Mouse (Mus musculus): Measurements from ENCODE around the gene Fhl3.
"Not testable (repeated sequence)": the region's sequence is repeated elsewhere in the genome, so short reads cannot be mapped to it uniquely, and the experiment has no call there.

Fhl3 gene

DNA sequence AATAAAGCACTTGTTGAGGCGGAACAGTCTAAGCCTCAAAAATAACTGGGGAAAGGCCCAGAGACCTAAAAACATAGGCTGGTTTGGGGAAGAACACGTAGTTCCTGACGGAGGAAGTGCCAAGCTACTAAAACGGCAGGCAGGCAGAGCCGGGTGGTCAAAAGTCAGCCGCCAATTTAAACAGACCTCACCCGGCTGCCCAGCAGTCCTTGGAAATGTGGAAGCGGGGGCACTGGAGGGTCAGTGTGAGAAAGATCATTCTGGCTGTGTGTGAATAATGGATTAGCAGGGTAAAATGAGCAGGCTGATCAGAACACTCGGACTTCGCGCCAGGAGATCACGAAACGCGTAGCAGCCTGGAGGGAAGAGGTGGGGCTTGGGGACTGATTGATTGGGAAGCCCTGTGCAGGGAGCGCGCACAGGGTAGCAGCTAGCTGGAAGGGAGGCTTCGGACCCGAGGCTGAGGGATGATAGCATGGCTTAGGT lies 9.5 kb downstream of the Fhl3 start:
- DNase-seq, result peak; percentile 57

- peak; percentile 66 for DNase-seq
These were observed 10.3 kb downstream of the Fhl3 start for GRCm38 (mm10) chr4:124710776-124711291.

- no peak for DNase-seq
These were observed 12.1 kb downstream of the Fhl3 start for GRCm38 (mm10) chr4:124712618-124713017.

- not testable (repeated sequence) for DNase-seq
These were observed 13.3 kb downstream of the Fhl3 start for GRCm38 (mm10) chr4:124713850-124714249.

DNA sequence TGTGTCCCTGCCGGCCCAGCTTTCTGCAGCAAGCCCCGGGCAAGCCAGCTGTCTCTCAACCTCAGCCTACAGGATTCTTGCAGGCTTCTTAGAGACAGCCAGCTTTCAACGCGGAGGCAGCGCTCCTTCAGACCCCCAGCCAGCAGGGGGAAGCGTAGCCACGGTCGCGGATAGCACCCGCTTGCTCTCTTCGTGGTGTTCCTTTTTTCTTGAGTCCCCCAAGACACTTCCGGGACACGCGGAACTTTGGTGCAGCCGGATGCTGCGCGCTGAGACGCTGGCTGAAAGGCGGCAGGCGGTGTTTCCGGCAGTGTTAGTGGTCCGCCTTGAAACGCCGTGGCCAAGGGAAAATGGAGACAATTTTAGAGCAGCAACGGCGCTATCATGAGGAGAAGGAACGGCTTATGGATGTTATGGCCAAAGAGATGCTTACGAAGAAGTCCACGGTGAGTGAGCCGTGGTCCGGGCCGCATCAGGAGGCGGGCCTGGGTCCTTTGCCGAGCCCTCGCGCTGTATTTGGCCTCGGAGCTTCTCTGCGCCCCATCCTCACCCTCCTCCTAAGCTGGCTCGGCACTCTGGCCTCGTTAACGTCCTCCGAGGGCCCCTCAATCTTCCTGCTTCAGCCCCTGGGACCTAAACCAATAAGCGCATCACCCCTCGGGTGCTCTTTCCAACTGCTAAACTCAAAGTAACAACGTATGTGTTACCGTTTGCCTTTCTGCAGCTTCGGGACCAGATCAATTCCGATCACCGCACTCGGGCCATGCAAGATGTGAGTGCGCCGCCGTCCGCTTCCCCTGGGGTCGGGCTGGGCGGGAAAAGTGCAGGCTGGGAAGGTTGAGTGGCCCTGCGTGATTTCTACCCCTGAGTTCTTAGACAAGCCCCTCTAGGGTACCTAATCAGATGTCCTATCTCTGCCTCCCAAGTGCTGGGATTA lies 14.3 kb downstream of the Fhl3 start, which contains the start of gene Sf3a3:
Gene Sf3a3, plus strand, starts transcription at position 232 of the 937 bp plus-strand sequence.
- DNase-seq, result peak; percentile 96

DNA sequence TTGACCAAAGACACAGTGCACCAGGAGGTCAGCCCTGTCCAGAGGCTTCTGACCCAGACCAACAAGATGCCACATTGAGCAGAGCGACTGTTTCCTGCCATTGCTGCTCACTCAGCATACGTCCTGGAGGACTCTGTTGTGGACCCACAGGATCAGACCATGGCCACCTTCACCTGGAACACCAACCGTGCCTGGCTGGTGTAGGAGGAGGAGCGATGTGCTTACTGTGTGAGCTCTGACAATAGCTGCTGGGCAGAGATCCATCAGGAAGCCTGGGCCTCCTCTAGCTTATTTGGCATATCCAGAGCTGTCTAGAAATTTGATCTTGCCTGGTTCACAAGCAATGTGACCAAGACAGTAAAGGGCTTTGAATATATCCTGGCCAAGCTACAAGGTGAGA lies 18.6 kb downstream of the Fhl3 start:
- DNase-seq, result no peak

- DNase-seq, result no peak
These were observed 25.6 kb downstream of the Fhl3 start for GRCm38 (mm10) chr4:124726121-124726520.

GRCm38 (mm10) chr4:124736952-124737351 lies 36.5 kb downstream of the Fhl3 start:
- no peak for DNase-seq

DNA sequence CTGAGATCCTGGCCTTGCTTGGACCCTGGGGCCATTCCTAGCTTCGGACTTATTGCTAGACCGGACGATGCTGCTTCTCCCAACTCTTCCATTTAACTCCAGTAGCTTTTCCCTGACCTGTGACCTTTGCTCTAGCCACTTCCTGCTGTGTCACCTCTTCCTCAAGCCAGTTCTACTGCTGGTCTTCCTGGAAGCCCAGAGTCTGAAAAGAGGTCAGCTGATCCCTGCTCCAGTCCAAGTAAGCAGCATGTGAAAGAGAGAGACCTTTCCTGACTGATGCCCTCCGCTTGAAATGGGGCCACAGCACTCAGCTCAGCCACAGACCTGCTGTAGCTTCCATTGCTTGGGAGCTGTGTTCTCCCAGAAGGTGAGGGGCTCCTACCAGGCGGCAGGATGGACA lies 37.0 kb downstream of the Fhl3 start:
- DNase-seq, result no peak

GRCm38 (mm10) chr4:124738013-124738412 lies 37.5 kb downstream of the Fhl3 start:
- no peak for DNase-seq

GRCm38 (mm10) chr4:124738783-124739182 lies 38.3 kb downstream of the Fhl3 start:
- no peak for DNase-seq

DNA sequence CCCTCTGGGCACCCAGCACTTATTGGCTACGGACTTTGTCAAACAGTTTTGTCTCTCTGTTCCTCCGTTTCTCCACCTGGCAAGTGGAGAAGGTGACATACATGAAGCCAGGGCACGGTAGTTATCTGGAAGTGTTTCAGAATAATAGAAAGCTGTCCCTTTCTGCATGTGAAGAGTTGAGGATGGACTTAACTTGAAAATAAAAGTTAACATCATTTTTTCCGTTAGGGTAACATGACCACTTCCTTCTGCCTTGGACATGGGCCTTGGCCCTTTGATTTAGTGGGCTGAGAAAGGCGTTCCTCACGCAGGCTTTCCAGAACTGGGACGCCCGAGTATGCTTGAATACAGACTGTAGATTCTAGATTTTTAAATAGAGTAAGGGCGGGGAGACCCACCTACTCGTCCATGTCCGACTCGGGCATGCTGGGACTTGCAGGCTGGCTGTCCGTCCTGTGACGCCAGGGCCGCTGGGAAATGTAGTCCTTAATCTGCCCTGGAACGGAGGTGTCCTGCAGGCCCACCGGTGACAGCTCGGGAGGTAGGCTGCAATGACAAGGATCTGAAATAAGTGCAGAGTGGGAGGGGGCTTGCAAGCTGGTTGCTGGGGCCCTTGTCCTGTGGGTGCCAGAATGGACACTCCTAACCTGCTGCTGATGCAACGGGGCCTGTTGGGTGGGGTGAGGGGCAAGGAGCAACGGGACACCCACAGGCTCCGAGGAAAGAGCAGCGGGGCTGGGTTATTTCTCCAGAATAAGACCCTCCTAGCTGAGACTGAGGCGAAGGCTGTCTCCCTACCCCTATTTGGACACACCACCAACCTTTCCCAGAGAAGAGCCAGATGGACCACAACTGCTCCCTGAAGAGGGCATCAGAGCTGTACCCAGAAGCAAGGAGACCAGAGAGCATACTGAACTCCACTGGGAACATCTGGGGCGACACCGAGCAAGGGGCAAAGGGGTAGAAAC lies 41.2 kb downstream of the Fhl3 start, which contains the start of gene Inpp5b:
Gene Inpp5b, plus strand, starts transcription at position 475 of the 968 bp plus-strand sequence.
- peak; percentile 89 for DNase-seq

GRCm38 (mm10) chr4:124742839-124743238 lies 42.3 kb downstream of the Fhl3 start:
- DNase-seq, result no peak

GRCm38 (mm10) chr4:124746577-124746976 lies 46.1 kb downstream of the Fhl3 start:
- no peak for DNase-seq

DNA sequence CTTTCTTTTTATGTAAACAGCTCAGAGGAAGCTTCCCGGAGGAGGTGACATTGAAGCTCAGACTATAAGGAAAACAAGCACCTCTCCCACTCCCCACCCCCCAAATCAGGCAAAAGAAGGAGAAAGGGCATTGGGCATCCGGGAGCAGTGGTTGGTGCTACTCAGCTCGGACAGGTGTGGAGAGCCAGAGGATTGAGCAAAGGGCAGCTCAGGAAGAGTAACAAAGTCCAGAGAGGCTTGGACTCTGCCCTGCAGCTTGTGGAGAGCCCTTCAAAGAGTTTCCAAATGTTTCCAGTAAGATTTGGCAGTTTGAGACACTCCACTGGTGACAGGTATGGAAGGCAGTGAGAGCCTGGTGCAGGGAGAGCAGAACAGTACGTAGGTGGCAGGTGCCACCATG lies 47.4 kb downstream of the Fhl3 start:
- peak; percentile 49 for DNase-seq

- peak; percentile 98 for DNase-seq
These were observed 51.1 kb downstream of the Fhl3 start for GRCm38 (mm10) chr4:124751300-124752250.

GRCm38 (mm10) chr4:124752281-124753199 lies 52.0 kb downstream of the Fhl3 start:
- no peak for DNase-seq

DNA sequence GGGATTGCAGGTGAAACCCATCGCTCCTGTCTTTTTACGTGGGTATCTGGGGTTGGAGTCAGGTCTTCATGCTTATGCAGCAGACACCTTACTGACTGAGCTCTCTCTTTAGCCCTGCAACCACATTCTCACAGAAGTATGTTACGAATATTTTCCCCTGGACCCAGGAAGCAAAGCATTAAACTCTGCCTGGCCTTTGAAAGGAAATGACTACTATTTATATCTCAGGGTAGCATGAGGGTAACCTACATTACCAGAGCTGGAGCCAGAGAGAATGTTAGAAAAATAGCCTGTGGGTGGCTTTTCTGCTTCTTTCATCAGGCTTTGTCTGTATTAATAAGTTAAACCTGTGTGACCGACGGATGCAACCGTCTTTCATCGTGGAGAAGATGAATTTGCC lies 55.0 kb downstream of the Fhl3 start:
- DNase-seq, result no peak

Measured in kidney, postnatal 10 days (tissue).